Mouse (Mus musculus) frontal cortex, postnatal 10 days (tissue): ENCODE measurements around the gene Rnf220.
A peak's percentile ranks its signal among the peaks of the same experiment; 100 is the strongest.
"Not testable (repeated sequence)": the region's sequence is repeated elsewhere in the genome, so short reads cannot be mapped to it uniquely, and the experiment has no call there.

Source experiments
- DNase-seq, 2 experiments: peaks; one replicate each; pipeline ENCODE4 v3.0.0; 2022; ENCODE audit warnings: low spot score in 2 of 2, mixed read lengths in 1 of 2

Rnf220 gene

DNA sequence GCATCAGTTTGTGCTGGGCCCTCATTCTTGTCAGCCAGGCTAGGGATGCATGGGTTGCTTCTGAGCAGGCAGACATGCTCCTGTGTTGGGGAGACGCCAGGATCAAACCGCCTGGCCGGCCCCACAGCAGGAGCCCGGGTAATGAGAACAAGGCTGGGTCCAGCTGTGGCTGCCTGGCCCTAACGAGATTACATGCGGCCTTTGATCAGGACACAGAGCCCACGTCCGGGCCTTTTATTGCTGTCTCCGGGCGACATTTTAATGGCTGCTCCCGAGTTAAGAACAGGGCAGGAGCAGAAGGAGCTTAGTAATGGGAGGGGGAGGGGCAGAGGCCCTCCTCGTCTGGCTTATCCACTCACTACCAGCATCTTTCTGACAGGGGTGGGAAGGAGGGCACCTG is 224.4 kb downstream of the Rnf220 start:
- no peak for DNase-seq

DNA sequence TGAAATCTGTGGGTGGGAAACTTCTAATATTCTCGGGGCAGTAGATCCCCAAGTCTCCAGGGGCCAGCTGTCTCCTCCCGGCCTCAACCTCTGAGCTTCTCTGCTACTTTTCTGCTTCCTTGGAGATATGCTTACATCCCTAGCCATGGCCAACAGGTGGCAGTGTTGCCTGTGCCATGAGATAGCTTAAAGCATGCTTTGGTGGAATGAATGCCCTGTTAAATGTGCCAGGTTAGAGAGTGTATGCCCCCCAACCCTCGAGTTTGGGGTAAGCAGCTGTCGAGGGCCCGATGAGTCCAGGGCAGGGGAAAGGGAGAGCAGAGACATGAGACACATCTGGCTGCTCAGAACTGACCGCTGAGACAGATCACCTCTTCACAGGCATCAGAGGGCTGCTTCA is 226.6 kb downstream of the Rnf220 start:
- DNase-seq = peak; percentile 50 to 71

DNA sequence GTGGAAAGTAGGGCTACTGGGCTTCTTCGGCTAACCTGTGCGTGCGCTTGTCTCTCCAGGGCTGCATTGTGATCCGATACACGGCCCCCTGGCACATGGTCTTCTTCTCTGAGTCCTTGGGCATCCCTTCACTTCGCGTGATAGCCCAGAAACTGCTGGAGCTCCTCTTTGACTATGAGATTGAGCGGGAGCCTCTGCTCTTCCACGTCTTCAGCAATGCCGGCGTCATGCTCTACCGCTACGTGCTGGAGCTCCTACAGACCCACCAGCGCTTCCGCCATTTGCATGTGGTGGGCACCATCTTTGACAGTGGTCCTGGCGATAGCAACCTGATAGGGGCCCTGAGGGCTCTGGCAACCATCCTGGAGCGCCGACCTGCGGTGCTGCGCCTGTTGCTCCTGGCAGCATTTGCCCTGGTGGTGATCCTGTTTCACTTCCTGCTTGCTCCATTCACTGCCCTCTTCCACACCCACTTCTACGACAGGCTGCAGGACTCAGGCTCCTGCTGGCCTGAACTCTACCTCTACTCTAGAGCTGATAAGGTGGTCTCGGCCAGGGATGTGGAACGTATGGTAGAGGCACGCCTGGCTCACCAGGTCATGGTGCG is 228.9 kb downstream of the Rnf220 start:
- DNase-seq = no peak

DNA sequence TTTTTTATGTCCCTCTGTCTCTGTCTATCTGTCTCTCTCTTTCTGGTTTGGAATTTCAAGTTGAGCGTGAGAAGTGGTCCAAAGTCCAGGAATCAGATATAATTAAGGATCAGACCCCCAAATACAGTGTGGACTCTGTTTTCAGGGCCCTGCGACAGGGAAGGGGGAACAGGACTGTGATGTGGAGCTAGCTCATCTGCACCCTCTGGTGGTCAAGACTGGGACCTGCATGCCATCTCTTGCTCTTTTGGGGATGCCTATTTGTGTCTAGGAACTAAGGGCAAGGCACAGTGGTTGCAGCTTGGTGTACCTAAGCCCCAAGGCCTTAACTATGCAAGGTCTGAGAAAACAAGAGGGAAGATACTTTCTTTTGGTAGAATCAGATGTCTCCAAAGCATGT is 229.6 kb downstream of the Rnf220 start:
- peak; percentile 47 to 73 for DNase-seq

DNA sequence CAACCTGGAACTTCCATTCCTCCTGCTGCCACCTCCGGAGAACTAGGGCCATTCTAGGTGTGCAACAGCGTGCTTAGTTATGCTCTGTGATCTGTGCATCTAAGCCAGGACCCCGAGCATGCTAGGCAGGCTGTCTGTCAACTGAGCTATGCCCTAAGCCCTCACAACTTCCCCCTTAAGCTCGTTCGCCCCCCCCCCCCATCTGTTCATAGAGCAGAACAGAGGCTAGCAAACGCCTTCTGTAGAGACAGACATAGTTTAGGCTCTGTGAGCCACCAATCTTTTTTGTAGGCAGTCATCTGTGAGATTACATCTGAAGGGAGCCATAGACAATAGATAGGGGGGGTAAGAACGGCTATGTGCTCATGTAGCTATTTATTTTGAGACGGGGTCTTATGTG is 233.9 kb downstream of the Rnf220 start:
- no peak for DNase-seq

DNA sequence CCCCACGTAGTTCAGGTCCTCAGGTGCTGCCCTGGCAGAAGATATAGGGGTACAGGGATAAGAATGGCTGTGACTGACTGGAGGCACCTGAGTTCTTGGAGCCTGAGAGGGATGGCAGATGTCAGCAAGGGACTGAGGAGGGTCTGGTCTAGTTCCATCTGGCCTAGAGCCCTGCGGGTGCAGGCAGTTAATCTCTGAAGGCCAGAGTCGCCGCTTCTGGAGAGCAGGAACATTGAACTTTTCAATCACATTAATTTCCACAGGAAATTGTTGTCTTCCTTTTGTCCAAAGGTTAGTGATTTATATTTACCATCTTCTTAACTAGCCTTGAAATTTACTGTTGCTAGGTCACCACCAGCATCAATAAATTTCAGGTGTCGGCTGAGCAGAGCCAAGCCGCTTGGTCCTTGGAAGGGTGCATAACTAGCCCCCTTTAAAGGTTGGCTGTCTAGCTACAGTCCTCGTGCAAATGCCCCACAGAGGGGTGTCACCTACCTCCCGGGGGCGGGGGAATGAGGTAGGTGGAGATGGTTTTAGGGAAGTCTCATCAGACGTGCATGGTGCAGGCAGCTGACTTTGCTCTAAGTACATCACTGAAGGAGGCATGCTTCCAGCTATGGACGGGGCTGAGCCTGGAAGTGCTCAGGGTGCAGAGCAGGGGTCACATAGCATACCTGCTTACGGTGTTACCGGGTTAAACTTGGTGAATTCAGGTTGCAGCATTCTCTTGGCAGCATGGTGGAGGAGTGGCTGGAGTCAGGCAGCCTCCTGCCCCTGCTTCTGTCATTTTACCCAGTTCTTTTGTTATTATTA is 234.5 kb downstream of the Rnf220 start:
- no peak for DNase-seq

DNA sequence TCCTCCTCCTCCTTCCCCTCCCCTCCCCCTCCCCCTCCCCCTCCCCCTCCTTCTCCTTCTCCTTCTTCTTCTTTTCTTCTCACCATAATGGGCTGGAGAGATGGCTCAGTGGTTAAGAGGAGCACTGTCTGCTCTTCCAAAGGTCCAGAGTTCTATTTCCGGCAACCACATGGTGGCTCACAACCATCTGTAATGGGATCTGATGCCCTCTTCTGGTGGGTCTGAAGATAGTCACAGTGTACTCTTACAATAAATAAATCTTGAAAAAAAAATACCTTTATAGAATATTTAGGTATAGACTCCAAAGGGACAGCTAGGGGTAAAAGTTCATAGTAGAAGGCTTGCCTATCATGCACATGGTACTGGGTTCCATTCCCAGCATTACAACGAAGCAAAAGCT is 235.6 kb downstream of the Rnf220 start:
- no peak for DNase-seq

DNA sequence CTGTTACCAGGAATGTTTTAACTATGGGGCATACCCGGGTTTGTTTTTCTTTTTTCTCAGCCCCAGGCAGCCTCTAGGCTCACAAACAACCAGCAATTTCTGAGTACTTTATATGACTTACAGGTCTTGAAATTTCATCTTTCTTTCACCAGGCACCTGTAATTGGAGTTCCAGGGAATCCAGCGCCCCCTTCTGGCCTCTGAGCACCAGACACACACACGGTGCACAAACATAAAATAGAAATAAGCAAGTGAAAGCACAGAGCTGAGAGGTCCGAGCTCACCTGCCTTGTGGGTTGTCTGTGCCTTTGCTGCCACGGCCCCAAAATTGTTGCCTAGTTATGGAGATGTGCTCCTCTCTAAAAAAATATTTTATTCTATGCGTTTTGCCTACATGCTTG is 236.9 kb downstream of the Rnf220 start:
- not testable (repeated sequence) for DNase-seq

DNA sequence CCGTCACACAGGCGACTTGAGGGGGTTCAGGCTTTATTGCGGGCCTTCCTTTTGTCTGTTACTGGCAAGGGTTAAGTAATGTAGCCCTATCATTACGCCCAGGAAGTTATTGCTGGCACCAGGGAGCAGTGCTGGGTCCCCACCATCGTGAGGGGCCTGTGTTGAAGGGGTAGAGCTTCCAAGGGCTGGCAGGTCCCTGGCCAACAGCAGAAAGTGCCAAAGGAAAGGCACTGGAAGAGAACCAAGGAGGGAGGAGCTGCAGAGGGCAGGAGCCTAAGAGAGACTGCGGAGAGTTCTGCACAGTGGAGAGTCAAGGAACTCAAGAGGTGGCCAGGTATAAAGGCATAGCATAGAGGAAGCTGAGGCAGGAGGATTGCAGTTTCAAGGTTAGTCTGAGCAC is 242.2 kb downstream of the Rnf220 start:
- no peak for DNase-seq

DNA sequence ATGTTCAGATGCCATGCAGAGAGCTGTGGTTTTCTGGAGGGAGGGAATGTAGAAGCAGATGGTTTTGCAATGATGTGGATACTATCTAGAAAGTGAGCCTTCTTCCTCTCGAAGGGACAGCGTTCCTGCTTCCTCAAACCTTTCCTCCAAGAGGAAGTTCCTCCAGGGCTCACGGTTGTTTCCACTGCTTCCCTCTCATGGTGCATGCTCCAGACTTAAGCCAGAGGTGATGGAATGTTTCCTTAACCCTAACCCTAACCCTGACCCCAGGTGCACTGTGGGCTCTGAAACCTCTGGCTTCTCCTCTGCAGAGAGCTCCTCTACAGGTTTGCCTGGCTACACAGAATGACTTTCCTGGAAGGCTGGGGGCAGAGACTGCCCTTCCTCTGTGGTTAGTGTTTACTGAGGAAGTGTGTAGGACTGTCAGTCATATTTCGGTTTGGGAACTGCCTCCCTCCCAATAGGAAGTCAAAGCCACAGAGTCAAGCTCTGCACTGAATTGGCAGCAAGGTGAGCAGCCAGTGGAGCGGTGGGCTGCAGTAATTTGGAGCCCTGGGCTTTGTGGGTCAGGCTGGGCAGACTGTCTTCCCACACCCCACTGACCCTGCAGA is 242.7 kb downstream of the Rnf220 start:
- no peak for DNase-seq

DNA sequence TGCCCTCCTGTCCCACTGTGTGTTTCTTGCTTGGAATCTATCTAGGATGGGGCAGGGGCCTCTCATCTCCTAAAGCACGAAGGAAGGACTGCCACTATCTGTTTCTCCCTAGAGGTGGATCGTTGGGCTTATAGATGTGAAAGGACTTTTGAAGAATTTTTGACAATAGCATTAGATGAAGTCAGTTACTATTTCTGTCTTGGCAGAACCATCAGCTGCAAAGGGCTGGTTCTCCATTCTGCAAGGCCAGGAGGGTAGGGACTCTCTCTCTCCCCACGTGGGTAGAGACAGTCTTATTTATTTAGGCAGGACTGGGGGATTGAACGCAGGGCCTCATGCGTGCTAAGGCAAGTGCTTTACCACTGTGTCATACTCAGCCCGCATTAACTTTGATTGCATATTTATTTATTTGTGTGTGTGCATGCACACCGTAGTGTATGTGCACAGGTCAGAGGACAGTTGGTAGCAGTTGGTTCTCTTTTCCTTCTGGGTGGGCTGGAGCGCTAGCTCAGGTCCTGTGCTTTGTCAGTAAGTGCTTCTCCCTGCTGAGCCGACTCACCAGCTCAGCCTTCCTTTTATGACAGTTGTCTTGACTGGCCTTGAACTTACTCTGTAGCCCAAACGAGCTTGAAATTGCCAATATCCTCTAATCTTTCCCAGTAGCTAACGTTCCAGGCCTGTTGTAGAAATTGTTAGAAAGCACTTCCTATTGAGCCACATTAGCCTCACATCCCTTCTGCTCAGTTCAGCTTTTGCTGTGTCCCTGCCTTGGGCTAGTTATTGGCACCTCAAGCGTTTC is 243.4 kb downstream of the Rnf220 start:
- no peak for DNase-seq

DNA sequence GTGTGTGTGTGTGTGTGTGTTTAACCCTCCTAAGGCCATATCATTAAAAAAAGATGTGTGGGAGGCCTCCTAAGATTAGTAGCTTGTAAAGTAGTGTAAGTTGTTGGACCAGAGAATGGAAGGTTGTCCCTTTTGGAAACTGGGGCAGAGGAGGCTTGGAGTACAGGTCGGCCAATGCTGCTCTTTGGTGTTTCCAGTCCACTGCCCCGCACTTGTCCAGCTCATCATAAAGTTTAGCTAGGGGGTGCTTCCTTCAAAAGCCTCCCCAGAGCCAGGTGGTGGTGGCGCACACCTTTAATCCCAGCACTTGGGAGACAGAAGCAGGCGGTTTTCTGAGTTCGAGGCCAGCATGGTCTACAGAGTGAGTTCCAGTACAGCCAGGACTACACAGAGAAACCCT is 244.1 kb downstream of the Rnf220 start:
- no peak for DNase-seq

DNA sequence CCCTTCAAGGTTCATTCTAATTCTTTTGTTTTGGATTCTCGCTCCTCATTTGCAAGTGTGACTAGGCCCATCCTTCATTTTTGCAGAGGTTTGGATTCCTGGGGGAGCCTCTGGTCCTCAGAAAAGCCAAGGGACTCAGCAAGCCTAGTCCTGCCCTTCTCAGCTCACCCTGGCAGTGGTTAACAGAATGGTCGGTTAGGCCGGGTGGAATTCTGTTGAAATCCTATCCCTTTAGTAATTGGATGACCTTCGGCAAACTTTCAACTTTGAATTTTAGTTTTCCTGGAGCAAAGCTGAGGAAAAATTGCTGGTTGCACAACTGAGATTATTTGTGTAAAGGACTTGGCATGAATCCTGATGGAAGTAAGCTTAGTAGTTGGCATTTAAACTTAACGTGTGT is 244.5 kb downstream of the Rnf220 start:
- DNase-seq = no peak

DNA sequence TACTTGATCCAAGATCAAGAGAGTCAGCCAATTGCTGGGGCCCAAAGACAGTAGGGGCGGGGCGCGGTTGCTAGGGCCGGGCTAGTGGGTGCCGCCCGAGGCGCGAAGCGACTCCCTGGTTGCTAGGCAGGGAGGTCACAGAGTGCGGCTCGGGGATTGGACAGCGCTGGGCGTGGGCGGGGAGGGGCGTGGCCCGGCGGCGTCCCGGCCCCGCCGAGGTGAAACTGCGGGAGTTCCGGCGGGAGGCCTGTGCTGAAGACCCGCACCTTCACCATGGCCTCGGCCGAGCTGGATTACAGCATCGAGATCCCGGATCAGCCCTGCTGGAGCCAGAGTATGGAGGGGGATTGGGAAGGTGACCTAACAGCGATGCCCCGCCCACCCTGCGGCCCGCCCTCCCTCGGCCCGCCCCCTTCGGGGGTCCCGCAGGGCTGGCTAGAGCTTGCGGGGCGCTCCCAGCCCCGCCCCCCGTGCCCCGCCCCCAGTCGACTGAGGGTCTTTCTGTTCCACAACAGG is 245.0 kb downstream of the Rnf220 start, which contains the start of the genes Tmem53 and Armh1:
Tmem53 (plus strand) TSS at position 151 of the 516 bp plus-strand sequence.
Armh1 (minus strand) TSS at position 325 of the 516 bp plus-strand sequence.
- DNase-seq = peak; percentile 72 to 81

DNA sequence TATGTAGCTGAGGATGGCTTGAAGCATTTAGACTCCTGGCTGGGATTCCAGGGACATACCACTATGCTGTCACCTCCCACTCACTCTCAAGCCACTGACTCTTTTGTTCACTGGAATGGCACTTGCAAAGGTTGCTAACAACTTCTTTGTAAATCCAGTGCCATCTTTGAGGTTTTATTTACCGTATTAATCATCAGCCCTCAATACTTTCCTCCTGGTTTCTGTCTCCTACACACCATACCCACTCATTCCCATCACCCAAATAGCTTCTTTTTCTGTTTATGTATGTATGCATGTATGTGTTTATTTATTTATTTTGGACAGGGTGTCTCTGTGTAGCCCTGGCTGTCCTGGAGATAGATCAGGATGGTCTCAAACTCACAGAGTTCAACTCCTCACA is 245.9 kb downstream of the Rnf220 start:
- DNase-seq = no peak

DNA sequence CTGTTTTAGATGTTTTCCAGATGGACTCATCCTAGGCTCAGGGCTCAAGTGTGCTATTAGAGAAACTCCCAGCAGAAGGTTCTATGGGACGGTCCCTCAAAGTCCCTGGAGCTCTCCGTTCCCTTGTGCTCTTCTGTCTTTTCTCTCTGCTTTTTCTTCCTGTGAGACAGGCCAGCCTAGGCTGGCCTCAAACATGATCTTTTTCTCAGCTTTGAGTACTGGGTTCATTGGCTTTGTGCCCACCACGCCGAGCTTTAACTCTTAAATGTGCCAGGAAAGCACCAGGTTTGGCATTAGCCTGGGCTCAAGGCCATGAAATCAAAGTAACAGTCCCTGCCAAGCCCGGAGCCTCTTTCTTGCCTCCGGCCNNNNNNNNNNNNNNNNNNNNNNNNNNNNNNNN is 256.0 kb downstream of the Rnf220 start:
- no peak for DNase-seq

DNA sequence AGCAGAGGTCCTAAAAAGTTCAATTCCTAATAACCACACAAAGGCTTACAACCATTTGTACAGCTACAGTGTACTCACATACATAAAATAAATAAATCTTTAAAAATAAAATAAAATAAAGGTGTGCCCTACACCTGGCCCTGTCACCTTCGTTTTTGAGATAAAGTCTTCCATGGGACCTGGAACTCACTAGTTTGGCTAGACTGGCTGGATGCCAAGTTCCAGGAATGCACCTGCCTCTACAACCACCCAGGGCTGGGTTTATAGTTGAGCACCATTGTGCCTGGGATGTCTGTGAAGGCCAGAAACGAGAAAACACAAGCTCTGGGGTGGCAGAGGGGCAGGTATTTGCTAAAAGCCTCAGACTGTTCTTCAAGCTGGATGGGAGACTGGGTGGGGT is 257.7 kb downstream of the Rnf220 start:
- DNase-seq = no peak

DNA sequence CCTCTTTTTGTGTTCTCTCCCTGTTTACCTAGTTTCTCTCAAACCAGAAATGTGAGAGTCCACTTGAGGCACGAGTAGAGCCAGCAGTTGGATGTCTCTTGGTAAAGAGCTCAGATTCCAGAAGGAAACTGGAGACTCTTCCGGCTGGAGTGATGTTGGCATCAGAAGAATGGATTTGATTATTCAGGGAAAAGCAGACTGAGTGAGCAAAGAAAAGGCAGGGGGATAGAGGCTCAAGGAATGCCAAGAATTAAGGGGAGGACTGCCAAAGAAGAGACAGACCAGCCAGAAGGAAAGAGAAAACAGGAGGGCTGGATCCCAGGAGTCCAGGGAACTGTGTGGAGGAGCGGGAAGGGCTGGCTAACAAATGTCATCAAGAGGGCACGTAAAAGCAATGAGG is 261.0 kb downstream of the Rnf220 start:
- DNase-seq = no peak

DNA sequence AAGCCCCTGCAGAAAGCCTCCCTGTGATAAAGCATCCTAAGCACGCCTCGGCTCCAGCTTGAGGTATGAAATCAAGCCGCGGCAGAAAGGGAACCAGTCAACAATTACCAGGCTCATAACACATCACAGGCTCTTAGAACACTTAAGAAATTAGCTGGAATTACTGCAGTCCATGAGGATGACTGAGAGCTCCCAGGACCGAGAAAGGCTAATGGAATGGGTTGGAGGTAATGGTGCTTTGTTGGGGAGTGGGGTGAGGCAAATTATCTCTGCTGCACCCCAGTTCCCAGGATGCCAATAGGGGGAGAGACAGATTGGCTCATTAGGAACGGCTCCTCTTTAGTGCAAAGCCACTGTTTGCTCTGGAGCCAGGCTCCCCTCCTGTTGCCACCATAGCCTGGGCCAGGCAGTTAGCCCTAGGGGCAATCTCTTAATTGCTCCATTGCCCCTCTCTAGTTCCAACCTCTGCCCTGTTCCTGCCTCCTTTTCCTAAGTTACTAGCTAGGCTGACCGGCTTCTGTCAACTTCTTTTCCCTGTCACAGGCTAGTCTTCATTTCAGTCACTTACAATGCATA is 262.6 kb downstream of the Rnf220 start:
- no peak for DNase-seq

DNA sequence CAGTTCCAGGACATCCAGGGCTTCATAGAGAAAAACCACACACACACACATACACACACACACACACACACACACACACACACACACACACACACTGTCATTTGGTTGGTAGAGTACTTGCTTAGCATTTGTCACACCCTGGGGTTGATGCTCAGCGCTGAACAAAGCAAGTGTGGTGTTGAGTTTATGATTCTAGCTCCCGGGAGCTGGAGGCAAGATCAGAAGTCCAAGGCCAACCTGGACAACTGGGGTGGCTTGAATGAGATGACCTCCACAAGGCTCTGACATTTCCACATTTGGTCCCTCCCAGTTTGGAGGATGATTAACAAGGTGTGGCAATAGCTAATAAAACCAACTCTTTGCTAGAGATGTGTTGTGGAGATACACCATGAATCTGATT is 265.6 kb downstream of the Rnf220 start:
- no peak for DNase-seq

DNA sequence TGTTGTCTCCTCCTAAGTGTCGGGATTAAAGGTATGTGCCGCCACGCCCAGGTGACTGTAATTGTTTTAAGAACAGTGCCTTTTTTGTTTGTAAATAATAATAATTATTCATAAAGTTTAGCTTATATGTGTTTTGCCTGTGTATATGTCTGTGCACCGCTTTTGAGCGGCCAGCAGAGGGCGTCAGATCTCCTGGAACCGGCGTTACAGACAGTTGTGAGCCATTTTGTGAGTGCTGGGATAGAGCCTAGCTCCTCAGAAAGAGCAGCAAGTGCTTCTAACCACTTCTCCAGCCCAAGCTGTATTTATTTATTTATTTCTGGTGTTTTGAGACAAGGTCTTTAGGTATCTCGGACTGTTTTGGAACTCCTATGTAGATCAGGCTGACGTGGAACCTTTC is 266.5 kb downstream of the Rnf220 start:
- no peak for DNase-seq

DNA sequence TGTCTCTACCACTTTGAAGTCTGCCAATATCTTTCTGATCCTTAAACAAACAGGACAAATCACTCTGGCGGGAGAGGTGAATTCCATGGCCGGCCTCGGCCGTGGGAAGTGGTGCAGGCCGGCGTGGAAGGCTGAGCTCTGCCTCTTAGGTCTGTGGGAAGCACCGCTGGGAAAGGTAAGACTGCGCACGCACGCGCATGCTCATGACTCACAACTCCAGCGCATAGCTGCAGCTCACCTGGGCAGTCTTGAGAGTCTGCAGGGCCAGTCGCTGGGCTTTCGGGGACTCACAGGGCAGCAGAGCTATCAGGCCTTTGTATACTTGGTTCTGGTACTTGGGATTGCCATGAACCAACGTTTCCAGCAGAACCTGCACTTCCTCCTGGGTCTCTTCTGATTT is 267.3 kb downstream of the Rnf220 start:
- DNase-seq = no peak
